In genomic region chr6:34863786-34864514, GRCm38 (mm10) we compare ENCODE assay signal across 12 mouse cellular contexts. TPM values are rescaled to one million over a fixed set of nuclear protein-coding genes. Genes with fewer than 3 reads are reported as not detected.
DNase-seq lines count a peak whose midpoint lies in the region; ATAC-seq and TF ChIP-seq lines count a peak whose summit lies in the region.
"Had no signal": no experiment of that assay in that cellular context is flagged by ENCODE, and none has a peak within 500 bp of the region (broad histone marks: within the 10 kb centered on the region; RNA-seq: fewer than 3 reads in every experiment).

No protein-coding gene starts in this region.

- no peak for TF ChIP-seq POLR2A in spleen, adult 2 months (IDR thresholded peaks at IDR 0.05; ENCODE audit: low read depth, low read length)

- H3K9me3 ChIP-seq in liver, embryonic 13.5 days (replicated peaks): no peaks in the 10 kb centered on the region

- no peaks in the 10 kb centered on the region for H3K36me3 ChIP-seq in spleen, adult 2 months (ENCODE audit: control insufficient read depth, insufficient read depth, low read length)
- no peaks in the 10 kb centered on the region for H3K36me3 ChIP-seq in liver, embryonic 13.5 days

- WGBS in spleen, adult 2 months: 36% methylated on average over 9 of the region's 9 CpGs
- 42% methylated on average over 9 of the region's 9 CpGs for WGBS in liver, embryonic 13.5 days (ENCODE audit: insufficient replicate concordance)

- peak; percentile 16 for DNase-seq in kidney, adult 18-20 months
- no peak for DNase-seq in kidney, adult 9 months
- DNase-seq in spleen, adult 2 months (ENCODE audit: low read depth in 1 of 2, low spot score in 2 of 2): no peak
- no peak for DNase-seq in spleen, adult 18-20 months
- DNase-seq in liver, embryonic 13.5 days: no peak
- no peak for DNase-seq in embryo, embryonic 10.5 days (ENCODE audit: low spot score)
- DNase-seq: cerebellum, adult 9-11 months had no signal

- H3K9ac ChIP-seq in liver, embryonic 13.5 days: no peak overlapping the region

- peak overlapping the region; percentile 15 for H3K27ac ChIP-seq in spleen, adult 2 months (ENCODE audit: insufficient read depth, low read length)
- no peak overlapping the region for H3K27ac ChIP-seq in liver, embryonic 13.5 days

- H3K4me2 ChIP-seq in liver, embryonic 13.5 days: peak overlapping the region; percentile 17; the same call in 1 of the 2 replicates

- H3K4me3 ChIP-seq in spleen, adult 2 months (ENCODE audit: extremely low read depth, insufficient read depth, insufficient read length): no peak overlapping the region; the same call in 1 of the 2 replicates
- no peak overlapping the region for H3K4me3 ChIP-seq in liver, embryonic 13.5 days (replicated peaks)

- TF ChIP-seq CTCF in spleen, adult 2 months (IDR thresholded peaks at IDR 0.05; ENCODE audit: extremely low read depth, insufficient read depth, insufficient read length, insufficient replicate concordance): no peak

- H3K4me1 ChIP-seq in spleen, adult 2 months (ENCODE audit: control insufficient read depth, insufficient read depth, insufficient read length): peaks cover 22% of the 10 kb centered on the region; the same call in 1 of the 2 replicates
- H3K4me1 ChIP-seq in liver, embryonic 13.5 days (replicated peaks): peaks cover 67% of the 10 kb centered on the region

- no peaks in the 10 kb centered on the region for H3K27me3 ChIP-seq in spleen, adult 2 months (ENCODE audit: control insufficient read depth, insufficient read depth, low read length)
- H3K27me3 ChIP-seq in liver, embryonic 13.5 days: no peaks in the 10 kb centered on the region

- no peak for ATAC-seq in liver, embryonic 13.5 days (ENCODE audit: low read depth)
- ATAC-seq in CD4-positive, CD25-positive, alpha-beta regulatory T cell, adult 4 months: no peak
- ATAC-seq: hindbrain, postnatal 0 days had no signal

RNA-seq across cellular contexts. Expression of gene Tmem140, which starts 1.0 kb away (rescaled TPM):
- polyA plus RNA-seq in spleen, adult 2 months (2012; rRNA removed): 15.0 and 17.4 TPM in 2 replicates
- 2.4 and 2.7 TPM in 2 replicates for polyA plus RNA-seq in liver, embryonic 13.5 days (2015; fragmentation: Nextera tagmentation; extraction: Ambion mirVana)
- 10 to 100 TPM; 21.8 to 22.6 TPM for polyA plus RNA-seq in CD4-positive, CD25-positive, alpha-beta regulatory T cell, adult 4 months (2017; shearing (Covaris generic))

RNA-seq across cellular contexts. Expression of gene Cyren, which starts 13.9 kb away (rescaled TPM):
- 8.0 and 8.1 TPM in 2 replicates for polyA plus RNA-seq in spleen, adult 2 months (2012; rRNA removed)
- polyA plus RNA-seq in liver, embryonic 13.5 days (2015; fragmentation: Nextera tagmentation; extraction: Ambion mirVana): 10.5 and 10.6 TPM in 2 replicates
- polyA plus RNA-seq in CD4-positive, CD25-positive, alpha-beta regulatory T cell, adult 4 months (2017; shearing (Covaris generic)): 1 to 10 TPM; 5.0 to 5.9 TPM

RNA-seq across cellular contexts. Expression of gene Wdr91, which starts 46.7 kb away (rescaled TPM):
- polyA plus RNA-seq in spleen, adult 2 months (2012; rRNA removed): 32.9 and 36.5 TPM in 2 replicates
- 12.3 and 13.8 TPM in 2 replicates for polyA plus RNA-seq in liver, embryonic 13.5 days (2015; fragmentation: Nextera tagmentation; extraction: Ambion mirVana)
- 10 to 100 TPM; 20.0 to 30.1 TPM for polyA plus RNA-seq in CD4-positive, CD25-positive, alpha-beta regulatory T cell, adult 4 months (2017; shearing (Covaris generic))

RNA-seq across cellular contexts. Expression of gene Stra8, which starts 56.0 kb away (rescaled TPM):
- polyA plus RNA-seq in spleen, adult 2 months (2012; rRNA removed): not detected in 2 replicates
- not detected in 2 replicates for polyA plus RNA-seq in liver, embryonic 13.5 days (2015; fragmentation: Nextera tagmentation; extraction: Ambion mirVana)
- under 1 TPM in 1 of 2 experiments, not detected in 1; 0.27 TPM for polyA plus RNA-seq in CD4-positive, CD25-positive, alpha-beta regulatory T cell, adult 4 months (2017; shearing (Covaris generic))
- polyA plus RNA-seq: brain, embryonic 14.5 days; embryonic facial prominence, embryonic 11.5 days; forebrain, embryonic 11.5 days; hindbrain, postnatal 0 days had no signal
